Mouse (Mus musculus) thymus, adult 2 months (tissue): ENCODE results near the gene Fam43a.

Source experiments
- CTCF ChIP-seq: fragments of 200-500 bp; IDR thresholded peaks from 2 replicates; pipeline ENCODE4 v1.5.1; 2012; ENCODE audit warnings: mild to moderate bottlenecking, control low read depth, low read length, moderate library complexity, borderline replicate concordance; ENCODE audit not compliant: control insufficient read depth, poor library complexity, insufficient read depth; ENCODE audit errors: extremely low read depth
- POLR2A ChIP-seq: fragments of 200-500 bp; IDR thresholded peaks from 2 replicates; pipeline ENCODE4 v1.6.1; 2012; ENCODE audit warnings: mild to moderate bottlenecking, low read length, control low read depth, moderate library complexity; ENCODE audit not compliant: control insufficient read depth, poor library complexity, insufficient read depth; ENCODE audit errors: extremely low read depth

DNA sequence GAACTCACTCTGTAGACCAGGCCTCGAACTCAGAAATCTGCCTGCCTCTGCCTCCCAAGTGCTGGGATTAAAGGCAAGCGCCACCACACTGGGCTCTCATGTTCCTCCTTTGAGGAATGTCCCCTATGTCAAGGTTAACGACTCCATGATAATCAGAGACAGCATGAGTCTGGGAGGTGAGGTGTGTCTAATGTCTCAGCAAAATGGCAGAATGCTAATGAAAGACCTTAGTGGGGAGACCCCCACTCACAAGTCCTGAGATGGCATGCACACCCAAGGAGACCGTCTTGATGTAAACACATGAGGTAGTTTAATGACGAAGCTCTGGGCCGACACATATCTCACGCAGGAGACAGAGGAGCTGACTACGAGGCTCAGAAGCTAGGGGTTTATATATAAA is 45.4 kb upstream of the Fam43a start:
- TF ChIP-seq CTCF (no peak), POLR2A (no peak)
